Mouse (Mus musculus) stomach, embryonic 14.5 days (tissue): ENCODE data around the gene Cyp2w1. TPM values are rescaled to one million over a fixed set of nuclear protein-coding genes. Genes with fewer than 3 reads are reported as not detected.
"Not testable (repeated sequence)": the region's sequence is repeated elsewhere in the genome, so short reads cannot be mapped to it uniquely, and the experiment has no call there.

Experiments
- ATAC-seq: fragments of 200-750 bp; cut with Nextera tagmentation; 2 replicates; pipeline ENCODE4 v1.8.0; 2017; ENCODE audit warnings: low read depth, moderate TSS enrichment; ENCODE audit not compliant: insufficient number of reproducible peaks, insufficient read depth, low FRiP score
- H3K27ac ChIP-seq: fragments of 300-500 bp; sonication (generic); 2 replicates; pipeline ENCODE4 v1.5.1; 2014; ENCODE audit warnings: mild to moderate bottlenecking, low read length, moderate library complexity, mixed read lengths
- H3K27me3 ChIP-seq: fragments of 300-500 bp; sonication (generic); 2 replicates; pipeline ENCODE4 v1.6.1; 2014; ENCODE audit warnings: low read length, control low read depth, mixed read lengths; ENCODE audit not compliant: control insufficient read depth, insufficient read depth
- H3K36me3 ChIP-seq: fragments of 300-500 bp; sonication (generic); 2 replicates; pipeline ENCODE4 v1.6.1; 2014; ENCODE audit warnings: mild to moderate bottlenecking, control low read depth, low read length, moderate library complexity, mixed read lengths; ENCODE audit not compliant: control insufficient read depth, insufficient read depth
- H3K4me1 ChIP-seq: fragments of 300-500 bp; sonication (generic); 2 replicates; pipeline ENCODE4 v1.6.1; 2014; ENCODE audit warnings: low read length, control low read depth, mixed read lengths; ENCODE audit not compliant: control insufficient read depth, insufficient read depth
- H3K4me2 ChIP-seq: fragments of 300-500 bp; sonication (generic); replicated peaks from 2 replicates; pipeline ENCODE4 v1.6.1; 2014; ENCODE audit warnings: low read depth, low read length, control low read depth
- H3K4me3 ChIP-seq: fragments of 300-500 bp; sonication (generic); 2 replicates; pipeline ENCODE4 v1.5.1; 2014; ENCODE audit warnings: low read depth, low read length, control low read depth
- H3K9ac ChIP-seq: fragments of 300-500 bp; sonication (generic); replicated peaks from 2 replicates; pipeline ENCODE4 v1.6.1; 2014; ENCODE audit warnings: low read depth, mild to moderate bottlenecking, control low read depth, low read length, moderate library complexity, mixed read lengths
- H3K9me3 ChIP-seq: fragments of 300-500 bp; sonication (generic); 2 replicates; pipeline ENCODE4 v1.6.1; 2016; ENCODE audit warnings: low read depth, low read length, control low read depth; ENCODE audit not compliant: control insufficient read depth
- WGBS: fragments of 180-500 bp; shearing (Covaris S2); extraction: QIAGEN DNeasy Blood & Tissue Kit; methylation state at CpG from one replicate; pipeline ENCODE4 v1.1.7; 2014; 5-methylcytosine and 5-hydroxymethylcytosine counted together
- polyA plus RNA-seq: library from polyadenylated mRNA; unstranded; fragments of >200 nt; fragmentation: Nextera tagmentation; extraction: Ambion mirVana; gene quantifications from 2 replicates; pipeline ENCODE4 v1.2.1, GENCODE M21; 2014

Cyp2w1 gene
- polyA plus RNA-seq, 1 experiment from 2014 or later: 6.8 TPM

DNA sequence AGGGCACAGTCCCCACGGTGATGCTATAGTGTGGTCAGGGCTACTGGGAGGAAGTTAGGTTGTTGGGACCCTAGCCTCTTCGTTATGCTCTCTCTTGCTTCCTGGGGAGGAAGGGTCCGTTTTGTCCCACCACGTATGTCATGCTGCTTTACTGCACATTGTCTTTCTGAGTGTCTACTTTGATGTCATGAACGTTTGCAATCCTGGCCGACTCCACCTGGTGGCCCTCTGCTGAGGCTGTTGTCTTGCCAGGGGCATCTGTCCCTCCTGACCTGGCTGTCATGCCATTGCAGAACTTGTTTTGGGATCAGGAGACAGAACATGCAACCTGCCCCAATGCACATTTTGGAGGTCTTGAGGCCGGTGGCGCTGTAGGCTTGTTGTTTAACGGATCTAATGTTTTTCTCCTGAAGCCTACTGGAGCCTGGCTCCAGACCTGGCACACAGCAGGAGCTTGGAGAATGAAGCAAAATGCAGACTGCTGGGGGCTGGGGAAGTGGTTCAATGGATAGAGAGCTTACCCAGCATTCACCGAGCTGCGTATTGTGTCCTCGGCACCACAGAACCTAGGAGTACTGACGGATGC is 26.2 kb upstream of the Cyp2w1 start:
- no peak overlapping the region for H3K9ac ChIP-seq
- H3K4me1 ChIP-seq: 0 out of 2 replicates have a peak, but pooled peaks cover 6% of the 10 kb centered on the region
- H3K27ac ChIP-seq: no peak overlapping the region
- peaks cover 21% of the 10 kb centered on the region for H3K27me3 ChIP-seq
- WGBS: 66% methylated on average over 13 of the region's 13 CpGs
- no peaks in the 10 kb centered on the region for H3K9me3 ChIP-seq
- H3K4me3 ChIP-seq: no peak overlapping the region
- H3K4me2 ChIP-seq: no peak overlapping the region; the same call in 1 of the 2 replicates
- no peak for ATAC-seq
- no peaks in the 10 kb centered on the region for H3K36me3 ChIP-seq

DNA sequence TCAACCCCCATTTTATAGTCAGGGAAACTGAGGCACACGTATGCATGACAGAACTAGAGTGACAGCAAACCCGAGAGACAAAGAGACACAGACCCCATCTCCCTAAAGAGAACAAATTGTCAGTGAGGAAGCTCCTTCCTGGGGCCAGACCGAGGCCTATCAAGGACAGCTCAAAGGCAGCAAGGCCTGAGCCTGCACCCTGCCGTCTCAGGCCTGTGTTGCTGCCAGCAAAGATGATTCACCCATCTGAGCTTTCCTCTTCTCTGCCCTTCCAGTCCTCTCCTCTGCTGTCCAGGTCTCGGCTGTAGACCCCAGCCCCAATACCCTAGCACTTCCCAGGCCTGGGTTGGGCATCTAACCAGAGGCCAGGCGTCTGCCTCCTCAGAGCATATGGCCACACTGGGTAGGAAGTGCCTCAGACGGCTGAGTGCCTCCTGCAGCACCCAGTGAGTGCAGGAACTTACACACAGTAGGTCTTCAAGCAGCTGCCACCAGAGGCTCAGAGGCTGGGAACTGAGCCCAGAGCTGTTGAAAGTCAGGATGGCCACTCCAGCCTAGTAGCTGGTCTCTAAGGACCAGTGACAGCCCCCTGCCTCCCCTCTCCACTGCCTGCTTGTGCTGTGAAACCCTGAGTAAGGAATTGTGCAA is 25.3 kb upstream of the Cyp2w1 start:
- H3K9ac ChIP-seq: no peak overlapping the region
- H3K4me3 ChIP-seq: no peak overlapping the region
- no peaks in the 10 kb centered on the region for H3K36me3 ChIP-seq
- no peak overlapping the region for H3K27ac ChIP-seq
- no peak overlapping the region for H3K4me2 ChIP-seq
- no peaks in the 10 kb centered on the region for H3K9me3 ChIP-seq
- peaks cover 21% of the 10 kb centered on the region for H3K27me3 ChIP-seq
- WGBS: 74% methylated on average over 7 of the region's 7 CpGs
- H3K4me1 ChIP-seq: 0 out of 2 replicates have a peak, but pooled peaks cover 6% of the 10 kb centered on the region
- no peak for ATAC-seq

DNA sequence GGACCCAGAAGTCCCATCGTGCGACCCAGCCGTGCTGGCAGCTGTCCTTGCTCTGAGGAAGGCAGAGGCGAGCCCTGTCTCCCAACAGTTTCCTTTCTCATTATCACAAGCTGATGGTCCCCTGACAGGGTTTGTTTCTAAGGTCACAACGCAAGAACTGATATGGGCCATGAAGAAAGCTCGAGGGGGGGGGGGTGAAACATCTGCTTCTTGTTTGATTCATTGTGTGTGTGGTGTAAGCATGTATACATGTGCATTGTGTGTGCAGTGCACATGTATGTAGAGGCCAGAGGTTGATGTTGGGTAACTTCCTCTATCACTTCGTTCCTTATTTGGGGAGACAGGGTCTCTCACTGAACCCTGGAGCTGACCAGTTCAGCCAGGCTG is 24.8 kb upstream of the Cyp2w1 start:
- Histone ChIP-seq H3K4me2 (no peak overlapping the region), H3K4me1 (0 out of 2 replicates have a peak, but pooled peaks cover 6% of the 10 kb centered on the region), H3K27ac (no peak overlapping the region), H3K4me3 (no peak overlapping the region), H3K27me3 (peaks cover 21% of the 10 kb centered on the region), H3K36me3 (no peaks in the 10 kb centered on the region), H3K9ac (no peak overlapping the region), H3K9me3 (no peaks in the 10 kb centered on the region)
- 77% methylated on average over 7 of the region's 7 CpGs for WGBS
- no peak for ATAC-seq

DNA sequence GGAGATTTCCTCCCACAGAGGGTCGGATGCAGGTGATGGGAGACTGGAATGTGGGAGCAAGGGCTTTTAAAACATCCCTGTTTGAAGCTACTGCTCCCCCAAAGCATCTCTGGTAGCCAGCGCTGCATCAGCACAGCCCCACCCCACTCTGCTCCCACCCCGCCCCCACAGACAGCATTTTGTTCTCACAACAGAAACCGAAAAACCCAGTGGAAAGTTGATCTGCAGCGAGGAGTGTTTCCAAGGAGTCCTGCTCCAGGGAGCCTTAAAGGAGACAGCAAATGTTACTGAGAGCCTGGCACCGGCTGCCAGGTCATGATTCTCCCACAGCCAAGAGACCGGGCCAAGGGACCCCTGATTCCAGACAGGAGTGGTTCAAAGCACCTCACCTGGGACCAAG is 21.7 kb upstream of the Cyp2w1 start:
- H3K4me3 ChIP-seq: no peak overlapping the region
- no peak overlapping the region for H3K4me2 ChIP-seq
- ATAC-seq: no peak
- H3K9ac ChIP-seq: no peak overlapping the region
- WGBS: 61% methylated on average over 7 of the region's 7 CpGs
- H3K9me3 ChIP-seq: no peaks in the 10 kb centered on the region
- no peak overlapping the region for H3K27ac ChIP-seq
- H3K27me3 ChIP-seq: peaks cover 8% of the 10 kb centered on the region
- no peaks in the 10 kb centered on the region; the same call in 1 of the 2 replicates for H3K36me3 ChIP-seq
- no peaks in the 10 kb centered on the region for H3K4me1 ChIP-seq

DNA sequence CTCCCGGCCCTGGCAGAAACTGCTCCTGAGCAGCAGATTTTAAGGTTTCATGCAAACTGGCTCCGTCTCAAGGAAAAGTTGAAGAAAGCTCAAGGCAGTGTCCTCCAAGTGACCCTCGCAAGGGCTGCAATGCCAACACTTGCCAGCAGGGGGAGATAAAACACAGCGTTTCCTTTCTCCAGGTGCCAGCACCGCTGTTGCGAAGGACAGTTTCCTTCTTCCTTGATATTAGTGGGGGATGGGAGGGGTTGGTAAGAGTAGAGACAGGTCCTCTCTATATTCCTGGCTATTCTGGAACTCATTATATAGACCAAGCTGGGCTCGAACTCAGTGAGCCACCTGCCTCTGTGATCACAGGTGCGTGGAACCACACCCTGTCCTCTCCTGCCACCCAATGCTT is 20.7 kb upstream of the Cyp2w1 start:
- H3K27ac ChIP-seq: peak overlapping the region; percentile 77; the same call in 1 of the 2 replicates
- H3K27me3 ChIP-seq: no peaks in the 10 kb centered on the region
- 0 out of 2 replicates have a peak, but pooled peaks have one; percentile 21 for ATAC-seq
- H3K4me2 ChIP-seq: no peak overlapping the region
- H3K9ac ChIP-seq: no peak overlapping the region
- no peak overlapping the region for H3K4me3 ChIP-seq
- no peaks in the 10 kb centered on the region for H3K4me1 ChIP-seq
- peaks cover 6% of the 10 kb centered on the region for H3K36me3 ChIP-seq
- WGBS: 17% methylated on average over 8 of the region's 8 CpGs
- H3K9me3 ChIP-seq: no peaks in the 10 kb centered on the region

DNA sequence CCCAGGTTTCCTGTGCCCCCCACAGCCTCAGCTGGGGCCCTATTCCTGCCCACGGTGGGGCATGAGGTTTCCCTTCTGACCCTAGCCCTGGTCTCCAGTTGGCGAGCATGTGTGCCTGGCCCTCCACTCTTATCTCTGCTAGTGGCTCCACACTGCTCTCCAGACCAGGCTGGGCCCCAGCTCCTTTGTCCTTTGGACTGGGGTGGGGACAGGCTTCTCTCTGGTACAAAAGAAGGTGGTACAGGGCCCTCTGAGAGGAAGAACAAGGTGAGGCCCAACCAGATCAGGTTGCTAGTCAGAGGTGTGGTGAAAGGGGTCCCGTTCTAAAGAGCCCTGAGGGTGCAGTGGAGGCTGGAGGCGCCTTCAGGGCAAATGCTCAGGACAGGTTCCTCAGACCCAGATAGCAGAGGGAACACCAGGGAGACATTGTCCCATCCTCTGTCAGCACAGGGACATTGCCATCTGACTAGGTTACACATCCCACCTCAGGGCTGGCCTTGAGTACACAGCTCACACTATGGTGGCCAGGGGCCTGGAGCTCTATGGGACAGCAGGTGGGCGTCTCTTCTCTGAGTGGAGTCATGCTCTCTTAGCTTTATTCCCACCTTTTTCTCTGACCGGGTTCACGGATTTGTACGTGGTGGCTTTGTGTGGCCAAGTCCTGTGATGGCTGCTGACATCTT is 19.7 kb upstream of the Cyp2w1 start:
- WGBS: 81% methylated on average over 8 of the region's 8 CpGs
- Histone ChIP-seq H3K27me3 (no peaks in the 10 kb centered on the region), H3K4me2 (no peak overlapping the region), H3K27ac (peak overlapping the region; percentile 77), H3K36me3 (peaks cover 14% of the 10 kb centered on the region), H3K9me3 (no peaks in the 10 kb centered on the region), H3K4me1 (no peaks in the 10 kb centered on the region), H3K4me3 (no peak overlapping the region), H3K9ac (no peak overlapping the region)
- ATAC-seq: peak; percentile 74; the same call in 1 of the 2 replicates

DNA sequence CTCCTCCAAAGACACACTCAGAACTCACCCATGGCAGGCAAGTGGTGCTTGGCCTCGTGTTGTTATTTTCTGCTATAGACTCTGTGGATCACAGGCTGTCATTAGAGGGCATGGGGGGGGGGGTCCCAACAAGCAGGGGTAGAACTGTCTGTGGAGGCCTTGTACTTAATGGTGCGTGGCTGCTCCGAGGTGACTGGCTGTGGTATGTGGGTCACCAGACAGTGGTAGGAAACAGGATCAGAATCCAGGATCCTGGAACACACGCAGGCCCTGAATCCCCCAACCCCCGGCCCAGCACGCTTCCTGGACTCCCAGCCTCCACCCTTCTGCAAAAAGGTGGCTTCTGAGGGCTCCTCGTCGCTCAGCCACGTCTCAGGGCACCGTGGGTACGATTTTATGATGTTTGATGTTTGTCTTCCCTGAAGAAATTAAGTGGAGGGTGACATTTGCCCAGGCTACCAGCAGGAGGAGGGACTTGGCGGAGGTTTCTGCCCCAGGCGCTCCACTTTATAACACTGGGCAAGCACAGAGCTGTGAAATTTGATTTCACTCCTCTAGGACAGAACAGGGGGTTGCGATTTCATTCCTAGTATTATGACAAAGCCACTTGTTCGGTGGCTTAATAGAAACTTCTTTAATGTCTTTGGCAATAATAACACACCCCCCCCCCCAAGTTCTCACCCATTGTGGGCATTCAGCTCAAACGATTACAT is 19.0 kb upstream of the Cyp2w1 start:
- Histone ChIP-seq H3K9me3 (no peaks in the 10 kb centered on the region), H3K36me3 (peaks cover 21% of the 10 kb centered on the region), H3K9ac (no peak overlapping the region), H3K4me2 (no peak overlapping the region), H3K4me1 (no peaks in the 10 kb centered on the region), H3K27me3 (no peaks in the 10 kb centered on the region), H3K27ac (peak overlapping the region; percentile 77; the same call in 1 of the 2 replicates), H3K4me3 (no peak overlapping the region)
- ATAC-seq: no peak
- 85% methylated on average over 16 of the region's 16 CpGs for WGBS

DNA sequence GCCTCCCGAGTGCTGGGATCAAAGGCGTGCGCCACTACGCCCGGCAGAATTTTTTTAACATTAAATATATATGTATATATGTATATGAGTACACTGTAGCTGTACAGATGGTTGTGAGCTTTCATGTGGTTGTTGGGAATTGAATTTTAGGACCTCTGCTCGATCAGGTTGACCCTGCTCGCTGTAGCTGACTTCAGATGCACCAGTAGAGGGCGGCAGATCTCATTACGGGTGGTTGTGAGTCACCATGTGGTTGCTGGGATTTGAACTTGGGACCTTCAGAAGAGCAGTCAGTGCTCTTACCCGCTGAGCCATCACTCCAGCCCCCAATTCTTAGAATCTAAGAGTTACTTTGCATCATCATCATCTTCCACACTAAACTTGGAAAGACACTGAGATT is 18.0 kb upstream of the Cyp2w1 start:
- 85% methylated on average over 10 of the region's 10 CpGs for WGBS
- H3K27ac ChIP-seq, H3K9me3 ChIP-seq, H3K9ac ChIP-seq, H3K4me1 ChIP-seq, H3K4me3 ChIP-seq, ATAC-seq, H3K4me2 ChIP-seq, H3K27me3 ChIP-seq: not testable (repeated sequence)
- peaks cover 30% of the 10 kb centered on the region for H3K36me3 ChIP-seq
